Mouse (Mus musculus) neural tube, embryonic 10.5 days (tissue): Measurements from ENCODE around the gene Col6a1.
"Not testable (repeated sequence)": the region's sequence is repeated elsewhere in the genome, so short reads cannot be mapped to it uniquely, and the experiment has no call there.

Source experiments
- DNase-seq: peaks from one replicate; pipeline ENCODE4 v3.0.0-alpha.2; 2017; ENCODE audit warnings: low spot score; ENCODE audit errors: extremely low spot score

The Col6a1 gene

DNA sequence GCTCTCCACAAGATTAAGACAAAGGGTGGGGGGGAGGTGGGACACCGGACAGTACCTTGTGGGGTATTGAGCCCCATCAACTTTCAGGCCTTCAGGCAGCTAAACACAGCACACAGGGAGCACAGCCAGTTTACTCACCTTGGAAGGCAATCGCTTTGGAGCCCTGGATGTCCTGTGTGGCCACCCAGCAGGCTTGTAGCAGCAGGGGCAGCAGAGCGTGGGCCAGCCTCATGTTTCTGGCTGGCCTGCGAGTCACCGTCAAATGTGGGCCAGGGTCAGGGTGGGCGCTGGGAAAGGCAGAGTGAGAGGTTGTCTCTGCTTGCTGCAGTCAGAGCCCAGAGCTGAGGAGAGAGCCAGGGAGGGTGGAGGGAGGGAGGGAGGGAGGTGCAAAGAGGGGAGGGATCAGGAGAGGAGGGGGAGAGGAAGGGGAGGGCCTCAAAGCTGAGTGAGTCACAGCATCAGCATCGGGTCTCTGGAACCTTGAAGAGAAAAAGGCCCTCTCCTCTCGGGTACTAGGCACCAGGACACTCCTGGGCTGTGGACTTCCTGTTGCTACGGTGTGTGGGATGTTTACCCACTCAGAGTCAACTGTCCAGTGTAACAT lies at the start of gene Col6a1:
Col6a1 (minus strand) TSS at position 487 of the 604 bp plus-strand sequence.
- no peak for DNase-seq

DNA sequence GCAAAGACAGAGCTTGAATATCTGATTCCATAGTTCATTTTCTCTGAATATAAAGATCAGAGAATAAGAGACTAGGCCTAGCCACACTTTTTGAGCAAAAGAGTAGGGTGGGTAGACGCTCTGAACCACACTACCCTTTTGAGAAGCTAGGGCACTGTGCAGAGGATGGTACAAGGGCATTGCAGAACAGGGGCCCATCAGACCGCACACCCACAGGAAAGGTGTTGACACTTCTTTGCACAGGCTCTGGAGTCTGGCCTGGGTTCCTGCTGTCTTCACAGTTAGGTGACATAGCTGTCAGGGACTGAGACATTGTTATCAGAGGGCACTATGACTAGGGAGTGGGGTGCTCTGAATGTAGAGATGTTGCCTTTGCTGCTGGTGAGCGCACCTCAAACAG lies 45.7 kb upstream of the Col6a1 start:
- DNase-seq: no peak

DNA sequence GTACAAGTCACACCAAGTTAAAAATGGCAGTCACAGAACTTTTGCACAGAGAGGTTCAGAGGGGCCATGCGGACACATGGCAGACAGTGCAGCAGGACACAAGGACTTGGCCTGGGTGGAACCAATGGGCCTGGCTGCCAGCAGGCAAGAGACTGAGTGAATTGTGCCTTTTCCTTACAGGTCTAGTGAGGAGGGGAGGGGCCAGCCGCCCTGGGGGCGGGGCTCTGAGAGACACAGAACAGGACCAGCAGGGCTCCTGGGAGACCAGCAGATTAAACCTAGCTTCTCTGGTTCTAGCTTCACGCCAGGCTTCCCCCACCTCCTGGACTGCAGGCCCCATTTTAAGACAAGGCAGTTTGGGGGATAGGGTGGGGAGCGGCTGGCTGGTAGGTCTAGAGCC lies 45.1 kb upstream of the Col6a1 start:
- DNase-seq: no peak

DNA sequence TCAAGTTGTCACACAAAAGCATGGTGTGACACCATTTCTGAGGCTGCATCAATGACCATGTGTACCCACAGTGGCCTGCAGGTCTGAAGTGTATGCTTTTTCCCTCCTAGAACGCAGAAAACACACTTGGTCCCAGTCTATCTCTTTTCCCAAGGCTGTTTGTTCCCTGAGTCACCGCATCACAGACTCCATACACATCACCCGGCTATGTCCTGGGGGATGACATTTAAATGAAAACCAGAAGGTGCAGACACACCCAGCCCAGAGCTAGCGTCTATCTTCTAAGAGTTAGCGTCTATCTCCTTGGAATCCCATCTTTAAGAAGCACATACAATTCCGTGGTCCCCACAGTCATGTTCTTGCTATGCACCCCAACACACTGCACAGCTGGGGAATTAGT lies 43.6 kb upstream of the Col6a1 start:
- DNase-seq: no peak

DNA sequence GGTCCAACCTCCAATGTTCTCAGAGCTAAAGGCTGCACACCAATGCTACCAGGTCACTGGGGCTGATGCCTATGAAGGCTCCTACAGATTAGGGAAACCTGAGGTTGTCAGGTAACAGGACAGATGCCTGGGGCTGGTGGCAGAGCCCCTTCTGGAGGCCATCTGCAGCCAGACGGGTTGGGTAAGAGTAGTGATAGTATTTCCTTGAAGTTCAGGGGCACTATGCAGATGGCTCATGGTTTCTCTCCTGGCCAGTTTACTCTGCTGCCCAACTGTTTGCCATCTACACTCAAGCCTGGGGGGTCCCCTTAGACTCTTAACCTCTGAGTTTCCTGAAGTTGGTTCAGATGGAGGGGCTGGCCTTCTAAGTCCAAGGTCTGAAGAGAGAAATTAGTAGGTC lies 40.2 kb upstream of the Col6a1 start:
- DNase-seq: no peak

DNA sequence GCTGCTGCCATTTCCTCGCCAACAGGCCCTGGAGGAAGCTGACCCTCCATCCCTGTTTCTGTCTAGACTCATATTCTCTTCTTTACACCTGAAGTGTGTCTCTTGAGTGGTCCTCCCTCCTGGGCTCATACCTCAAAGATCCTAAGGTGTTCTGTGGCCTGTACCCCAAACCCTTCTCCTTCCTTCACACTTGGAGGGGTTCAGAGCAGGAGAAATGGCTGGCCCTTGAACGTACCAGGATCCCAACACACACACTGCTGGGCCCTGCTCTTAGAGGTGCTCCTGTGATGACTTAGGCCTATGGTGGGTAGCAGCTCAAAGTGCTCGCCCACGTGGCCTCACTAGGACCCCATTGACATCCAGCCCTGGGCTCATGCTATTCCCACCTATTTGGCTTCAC lies 39.0 kb upstream of the Col6a1 start:
- no peak for DNase-seq

DNA sequence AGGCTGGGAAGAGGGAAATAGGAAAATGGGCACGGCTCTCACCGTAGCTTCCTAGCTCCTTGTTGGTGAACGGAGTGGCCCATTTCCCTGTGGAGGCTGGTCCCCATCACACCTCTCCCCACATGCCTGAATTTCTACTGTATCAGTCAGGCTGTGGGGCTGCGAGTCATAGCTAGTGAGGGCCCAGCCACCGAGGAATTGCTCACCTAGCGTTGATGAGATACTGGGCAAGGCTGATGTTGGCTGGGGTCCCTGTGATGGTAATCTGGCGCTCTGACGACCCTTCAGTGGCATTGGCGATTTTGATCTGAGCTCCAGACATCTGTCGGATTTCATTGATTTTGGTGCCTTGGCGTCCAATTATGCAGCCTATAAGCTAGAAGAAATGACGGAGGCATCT lies 37.0 kb upstream of the Col6a1 start:
- DNase-seq: peak; percentile 8

DNA sequence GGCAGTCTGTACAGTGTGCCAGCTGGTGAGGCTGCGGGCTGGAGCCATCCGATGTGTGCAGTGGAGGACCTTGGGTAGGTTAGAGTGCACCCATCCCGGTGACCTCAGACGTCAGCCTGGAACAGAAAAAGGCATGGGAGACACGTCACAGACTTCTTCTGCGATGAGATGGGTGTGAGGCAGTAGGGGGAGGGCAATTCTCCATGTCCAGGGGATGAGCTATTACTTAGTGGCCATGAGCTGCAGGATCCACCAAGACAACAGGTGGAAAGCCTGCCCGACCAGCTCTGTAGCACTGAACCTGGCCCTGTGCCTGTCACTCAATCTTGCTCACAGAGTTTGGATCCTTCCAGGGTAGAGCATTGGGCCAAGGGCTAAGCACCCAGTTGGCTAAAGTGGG lies 36.4 kb upstream of the Col6a1 start:
- peak; percentile 10 for DNase-seq

DNA sequence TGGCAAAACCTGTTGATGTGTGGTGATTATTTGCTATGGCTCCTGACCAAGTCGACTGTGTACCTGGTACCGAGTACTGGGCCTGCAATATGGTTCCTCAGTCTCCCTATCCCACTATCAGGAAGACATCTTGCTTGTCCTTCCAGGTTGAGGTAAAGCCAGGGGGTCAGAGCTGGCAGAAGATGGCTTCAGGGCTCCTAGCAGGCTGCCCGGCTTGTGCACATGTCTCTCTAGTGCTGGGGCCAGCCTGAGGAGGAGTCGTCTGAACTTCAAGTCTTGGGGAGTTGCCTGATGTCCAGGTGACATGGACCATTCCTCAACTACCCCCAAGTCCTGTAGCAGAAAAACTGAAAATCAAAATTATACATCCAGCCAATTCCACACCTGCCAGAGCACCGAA lies 33.9 kb upstream of the Col6a1 start:
- no peak for DNase-seq

DNA sequence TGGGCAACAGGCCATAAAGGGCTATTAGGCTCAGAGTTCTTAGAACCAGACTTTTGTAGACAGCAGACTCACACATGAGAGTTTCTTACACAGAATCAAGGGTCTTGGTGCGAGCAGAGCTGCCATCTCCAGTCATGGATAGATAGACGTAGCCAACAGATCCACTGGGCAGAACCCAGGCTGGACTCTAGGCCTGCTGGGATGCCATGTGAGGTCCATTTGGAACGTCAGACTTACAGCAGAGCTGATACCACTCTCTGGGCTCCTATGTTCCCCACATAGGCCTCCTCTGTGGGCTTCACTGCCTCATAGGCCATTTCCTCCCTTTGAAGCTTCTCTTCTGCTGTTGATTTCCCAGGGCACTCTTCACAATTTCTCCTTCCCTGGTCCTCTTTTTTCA lies 27.7 kb upstream of the Col6a1 start:
- no peak for DNase-seq

DNA sequence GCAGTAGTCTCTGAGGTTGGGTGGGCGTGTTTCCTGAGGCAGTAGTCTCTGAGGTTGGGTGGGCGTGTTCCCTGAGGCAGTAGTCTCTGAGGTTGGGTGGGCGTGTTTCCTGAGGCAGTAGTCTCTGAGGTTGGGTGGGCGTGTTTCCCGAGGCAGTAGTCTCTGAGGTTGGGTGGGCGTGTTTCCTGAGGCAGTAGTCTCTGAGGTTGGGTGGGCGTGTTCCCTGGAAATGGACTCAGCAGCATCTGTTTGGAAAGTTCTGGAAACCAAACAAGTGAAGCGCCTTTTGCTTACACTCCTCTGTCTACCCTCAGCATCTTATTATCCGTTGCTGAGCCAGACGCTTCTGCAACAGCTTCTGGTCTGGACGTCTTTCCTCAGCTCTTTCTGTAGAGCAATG lies 18.3 kb upstream of the Col6a1 start:
- not testable (repeated sequence) for DNase-seq

DNA sequence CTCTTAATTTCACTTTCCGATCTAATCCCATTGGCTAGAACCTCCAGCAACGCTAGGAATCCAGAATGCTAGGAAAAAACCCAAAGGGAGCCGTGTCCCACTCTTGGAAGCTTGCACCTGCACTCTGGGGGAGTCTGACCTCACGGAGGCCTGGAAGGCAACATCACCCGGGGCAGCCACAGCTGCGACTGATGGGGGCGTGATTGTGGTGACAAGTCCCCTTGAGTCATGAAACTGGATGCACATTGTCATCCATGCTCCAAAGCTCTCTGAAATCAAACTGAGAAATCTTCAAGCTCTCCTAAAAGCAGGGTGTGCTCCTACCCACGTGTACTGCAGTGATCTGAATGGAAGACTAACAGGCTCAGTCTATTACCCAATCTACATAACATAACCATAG lies 10.8 kb upstream of the Col6a1 start:
- DNase-seq: no peak

DNA sequence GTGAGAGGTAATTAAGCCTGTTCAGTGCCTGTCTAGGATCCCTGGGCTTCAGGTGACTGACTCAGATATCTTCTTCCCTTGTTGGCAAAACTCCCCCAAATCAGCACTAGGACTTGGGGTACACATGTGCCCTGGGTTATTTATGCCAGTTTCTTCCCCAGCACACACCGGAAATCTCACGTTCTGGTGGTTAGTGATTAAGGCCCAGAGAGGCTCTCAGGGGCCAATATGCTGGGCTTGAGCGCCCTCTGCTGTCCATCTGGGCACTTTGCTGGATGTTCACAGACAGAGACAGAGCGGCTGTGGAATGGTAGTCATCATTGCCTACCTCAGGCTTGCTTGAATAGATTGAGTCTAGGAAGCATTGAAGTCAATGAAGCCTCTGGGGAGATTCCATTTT lies 9.0 kb upstream of the Col6a1 start:
- peak; percentile 82 for DNase-seq

DNA sequence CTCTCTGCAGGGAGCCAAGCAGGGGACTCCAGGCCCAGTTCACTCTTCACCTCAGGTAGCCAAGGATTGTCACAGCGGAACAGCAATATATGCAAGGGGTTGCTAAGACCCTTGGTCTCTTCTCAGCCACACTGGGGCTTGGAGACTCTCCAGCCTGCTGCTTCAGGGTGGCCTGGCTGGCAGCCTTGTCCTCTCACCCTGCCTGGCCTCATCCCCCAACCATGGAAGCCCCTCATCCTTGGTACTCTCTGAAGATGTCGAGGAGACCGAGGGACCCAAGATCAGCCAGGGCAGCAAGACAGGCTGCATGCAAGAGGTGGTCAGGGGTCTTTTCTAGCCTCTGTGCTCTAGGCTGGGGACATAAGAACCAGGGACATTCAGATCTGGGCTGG lies 7.7 kb upstream of the Col6a1 start:
- no peak for DNase-seq

DNA sequence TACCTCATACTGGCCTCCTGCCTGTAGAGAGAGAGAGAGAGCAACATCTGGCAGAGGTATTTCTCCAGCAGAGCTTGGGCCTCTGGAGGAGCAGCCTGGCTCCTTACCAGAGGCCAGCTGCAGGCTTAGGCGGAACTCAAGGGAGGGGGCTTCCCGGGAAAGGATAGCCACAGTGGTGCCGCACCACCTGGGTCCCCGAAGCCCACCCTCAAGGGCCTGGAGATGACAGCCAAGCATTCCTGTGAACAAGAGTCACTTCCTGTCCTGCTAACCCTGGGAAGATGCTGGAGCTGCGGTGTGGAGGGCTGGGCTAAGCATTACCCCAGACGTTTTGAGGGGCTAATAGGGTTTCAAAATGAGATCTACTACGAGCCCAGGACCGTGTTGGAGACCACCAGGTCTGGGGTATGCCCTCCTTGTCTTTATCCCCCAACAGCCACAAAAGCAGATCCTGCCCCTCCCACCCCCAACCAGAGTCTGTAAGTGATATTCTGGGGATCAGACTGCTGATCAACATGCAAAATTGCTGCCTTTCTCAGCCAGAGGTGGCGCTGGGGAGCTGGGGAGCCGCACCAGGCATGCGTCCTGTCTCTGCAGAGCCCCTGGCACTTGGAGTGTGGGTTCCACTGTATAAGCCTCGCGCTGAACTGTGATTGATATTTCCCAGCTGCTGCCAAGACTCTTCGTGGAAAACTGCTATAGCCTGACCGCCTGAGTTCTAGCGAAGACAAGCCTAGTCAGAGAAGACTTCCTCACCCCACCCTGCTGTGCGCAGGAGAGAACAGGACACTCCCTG lies 7.1 kb upstream of the Col6a1 start:
- DNase-seq: peak; percentile 83

DNA sequence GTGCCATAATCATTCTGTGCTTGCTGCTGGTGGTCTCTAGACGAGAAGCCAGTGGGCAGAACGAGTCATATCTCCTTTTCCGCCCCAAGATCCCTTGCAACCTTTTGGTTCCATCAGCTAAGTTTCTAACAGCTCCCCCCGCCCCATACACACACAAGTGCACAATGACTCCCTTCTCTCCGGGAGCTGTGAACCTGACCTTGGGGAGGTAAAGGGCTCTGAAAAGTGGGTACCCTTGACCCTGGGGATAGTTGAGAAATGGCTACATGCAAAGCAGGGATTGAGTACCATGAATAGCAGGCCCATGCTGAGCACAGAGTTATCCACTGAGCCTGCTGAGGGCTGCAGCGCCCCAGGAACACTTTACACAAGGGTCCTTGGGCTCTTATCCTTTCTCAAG lies 6.4 kb upstream of the Col6a1 start:
- DNase-seq: no peak

DNA sequence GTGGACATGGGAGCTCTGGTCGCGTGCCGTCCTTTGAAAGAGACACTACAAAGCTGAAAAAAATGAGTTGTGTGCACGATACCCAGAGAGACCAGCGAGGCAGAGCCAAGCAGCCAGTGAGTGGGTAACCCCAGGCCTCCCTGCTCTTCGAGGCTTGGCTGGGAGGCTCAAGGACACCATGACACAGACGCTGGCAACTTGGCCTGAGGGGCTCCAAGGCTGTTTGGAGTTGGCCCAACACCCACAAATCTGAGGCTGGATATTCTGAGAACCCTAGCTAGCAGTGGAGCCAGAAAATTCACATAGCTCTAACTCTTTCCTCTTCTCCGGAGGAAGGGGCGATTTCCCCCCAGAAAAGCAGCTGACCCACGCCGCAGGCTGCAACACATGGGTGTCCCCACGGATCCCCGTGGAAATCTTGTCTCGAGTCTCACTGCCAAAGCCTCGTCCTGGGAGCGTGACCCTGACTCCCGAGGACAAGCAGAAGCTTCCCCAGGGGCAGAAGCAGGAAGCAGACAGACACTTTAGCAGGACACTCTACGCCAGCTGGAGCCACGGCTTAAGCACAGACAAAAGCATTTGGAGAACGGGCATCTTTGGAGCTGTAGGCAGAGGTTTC lies 5.8 kb upstream of the Col6a1 start:
- no peak for DNase-seq

DNA sequence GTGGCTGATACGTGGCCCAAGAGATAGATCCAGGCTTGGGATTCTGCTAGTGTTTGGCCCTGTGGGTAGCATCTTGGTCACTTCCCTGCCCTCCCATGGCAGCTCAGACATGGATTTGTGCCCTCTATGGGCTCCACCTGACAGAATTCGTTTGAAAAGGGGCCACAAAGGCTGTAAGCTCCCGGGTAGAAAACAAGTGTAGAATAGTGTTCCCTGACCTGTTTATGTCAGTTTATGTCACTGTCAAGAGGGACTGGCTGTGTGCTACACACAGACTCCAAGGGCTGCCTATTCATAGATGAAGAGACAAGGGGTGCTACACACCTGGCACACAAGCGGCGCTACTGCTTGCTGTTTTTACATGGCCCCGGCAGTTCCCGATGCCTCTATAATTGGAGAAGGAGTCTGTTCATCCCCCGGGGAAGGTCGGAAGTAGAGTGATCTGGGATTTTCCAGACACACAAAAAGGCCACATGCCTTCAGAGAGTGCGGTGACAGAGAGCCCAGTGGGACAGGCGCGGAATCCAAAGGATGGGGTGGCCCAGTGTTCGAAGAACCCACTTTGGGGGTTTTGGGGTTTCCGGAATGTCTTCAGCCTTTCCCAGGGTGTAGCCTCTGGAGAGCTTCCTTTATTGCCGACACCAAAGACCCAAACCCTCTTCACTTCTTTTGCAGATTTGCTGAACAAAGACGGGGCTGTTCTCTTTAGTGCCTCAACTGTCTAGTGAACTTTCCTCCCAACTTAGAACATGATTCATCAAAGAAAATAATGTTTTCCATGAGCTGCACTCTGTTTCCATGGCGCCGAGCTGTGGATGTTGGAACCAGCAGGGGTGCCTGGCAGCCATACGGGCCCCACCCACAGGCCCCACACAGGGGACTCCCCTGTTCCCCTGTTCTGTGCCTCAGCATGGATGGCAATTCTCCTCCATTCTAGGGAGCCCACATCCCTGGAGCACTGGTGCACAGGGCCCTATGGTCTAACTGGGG lies 4.0 kb upstream of the Col6a1 start:
- DNase-seq: no peak

DNA sequence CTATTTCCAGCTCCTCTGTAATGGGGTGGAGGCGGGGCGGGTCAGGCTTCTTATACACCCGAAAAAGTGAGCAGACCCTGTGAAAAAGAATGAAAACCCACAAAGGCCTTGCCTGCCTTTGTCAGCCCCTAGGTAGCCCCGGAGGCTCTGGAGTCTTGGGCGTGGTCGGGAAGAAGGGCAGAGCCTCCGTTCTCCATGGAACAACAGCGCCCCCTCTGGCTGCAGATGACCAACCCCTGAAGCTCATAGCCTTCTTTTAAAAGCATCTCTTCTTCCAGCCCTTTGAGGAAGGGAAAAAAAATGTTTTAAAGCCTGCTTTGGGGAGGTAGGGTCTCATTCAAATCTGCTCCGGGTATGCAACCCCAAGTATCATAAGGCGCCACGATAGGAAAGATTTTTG lies 2.4 kb upstream of the Col6a1 start:
- peak; percentile 77 for DNase-seq

DNA sequence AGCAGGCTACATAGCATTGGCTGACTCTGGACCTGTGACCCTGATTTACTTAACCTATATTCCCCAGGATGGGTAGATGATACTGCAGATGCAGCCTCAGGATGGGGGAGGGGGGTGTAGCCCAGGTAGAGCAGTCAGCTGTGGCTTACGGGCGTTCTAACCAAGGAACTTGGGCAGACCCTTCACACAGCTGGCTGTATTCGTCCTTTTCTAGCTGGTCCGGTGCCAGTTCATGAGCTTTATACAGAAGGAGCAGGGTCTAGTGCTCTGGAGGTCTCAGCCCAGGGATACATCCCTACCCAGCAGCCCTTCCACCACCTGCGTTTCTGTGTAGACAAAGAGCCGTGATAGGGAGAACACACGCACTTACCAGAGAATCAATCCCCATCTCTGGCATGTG lies 1.3 kb upstream of the Col6a1 start:
- DNase-seq: no peak

DNA sequence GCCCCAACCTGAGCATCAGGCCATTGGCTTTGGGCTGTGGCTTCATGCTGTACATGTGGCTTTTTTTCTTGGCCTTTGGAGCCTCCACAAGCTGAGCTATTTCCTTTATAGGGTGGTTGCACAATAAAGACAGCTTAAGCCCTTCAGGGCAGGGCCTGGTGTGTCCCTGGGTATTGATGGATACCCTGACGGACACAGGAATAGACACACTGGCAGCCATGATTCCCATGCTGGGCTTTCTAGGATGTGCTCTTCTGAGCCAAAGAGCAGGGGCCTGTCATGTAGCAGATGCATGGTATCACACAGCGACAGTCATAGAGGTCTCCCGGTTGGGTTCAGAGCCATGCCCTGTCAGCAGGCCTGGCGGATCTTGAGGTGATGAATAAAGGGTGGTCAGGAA lies 898 bp upstream of the Col6a1 start:
- no peak for DNase-seq

DNA sequence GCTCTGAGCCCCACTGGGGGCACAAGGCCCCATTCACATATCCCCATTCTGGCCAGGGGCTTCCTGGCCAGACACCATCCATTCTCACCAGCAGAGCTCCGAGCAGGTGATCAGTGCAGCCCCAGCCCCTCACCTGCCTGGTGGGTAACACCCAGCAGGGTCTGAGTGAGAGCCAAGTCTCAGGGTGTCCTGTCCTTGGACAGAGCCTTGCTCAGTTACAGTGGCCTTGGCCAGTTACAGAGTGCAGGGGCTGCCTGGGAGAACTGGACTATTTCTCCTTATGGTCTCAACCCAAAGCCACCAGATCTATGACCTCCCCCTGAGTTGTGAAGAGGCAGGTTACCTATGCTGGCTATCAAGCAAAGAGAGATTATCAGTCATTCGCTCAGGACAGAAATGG lies 871 bp downstream of the Col6a1 start:
- DNase-seq: no peak
